ENCODE assay signal across 15 mouse cellular contexts in genomic region chr3:148887902-148888301, GRCm38 (mm10).
"Had no signal": no experiment of that assay in that cellular context is flagged by ENCODE, and none has a peak within 500 bp of the region (broad histone marks: within the 10 kb centered on the region; RNA-seq: fewer than 3 reads in every experiment).

No protein-coding gene starts in this region.

- H3K4me3 ChIP-seq: limb, embryonic 13.5 days; midbrain, embryonic 10.5 days; neural tube, embryonic 13.5 days had no signal

- DNase-seq: kidney, adult 11 months; kidney, postnatal 10 days; left cerebral cortex, postnatal 4 days; lung, adult 18-20 months; lung, postnatal 4 days; retina, postnatal 1 day; right cerebral cortex, postnatal 4 days; spleen, adult 18-20 months; thymus, adult 18-20 months; thymus, postnatal 14 days had no signal

- ATAC-seq: midbrain, embryonic 16.5 days had no signal

- H3K27me3 ChIP-seq: limb, embryonic 13.5 days; neural tube, embryonic 13.5 days had no signal

- H3K4me2 ChIP-seq: limb, embryonic 13.5 days; neural tube, embryonic 13.5 days had no signal

- H3K4me1 ChIP-seq: midbrain, embryonic 10.5 days had no signal

- H3K27ac ChIP-seq: limb, embryonic 13.5 days; liver, embryonic 14.5 days; midbrain, embryonic 10.5 days; neural tube, embryonic 13.5 days had no signal

- H3K9ac ChIP-seq: limb, embryonic 13.5 days; liver, embryonic 14.5 days; neural tube, embryonic 13.5 days had no signal

- H3K9me3 ChIP-seq: limb, embryonic 13.5 days; midbrain, embryonic 10.5 days; neural tube, embryonic 13.5 days had no signal
